Mouse (Mus musculus): ENCODE measurements at regions not wholly inside any gene's neighbourhood (a gene's known extent, or its start where the extent isn't known, plus 50 kb on each side); places are given as distances from the start of the nearest gene placed in this dataset.
"Not testable (repeated sequence)": the region's sequence is repeated elsewhere in the genome, so short reads cannot be mapped to it uniquely, and the experiment has no call there.

DNA sequence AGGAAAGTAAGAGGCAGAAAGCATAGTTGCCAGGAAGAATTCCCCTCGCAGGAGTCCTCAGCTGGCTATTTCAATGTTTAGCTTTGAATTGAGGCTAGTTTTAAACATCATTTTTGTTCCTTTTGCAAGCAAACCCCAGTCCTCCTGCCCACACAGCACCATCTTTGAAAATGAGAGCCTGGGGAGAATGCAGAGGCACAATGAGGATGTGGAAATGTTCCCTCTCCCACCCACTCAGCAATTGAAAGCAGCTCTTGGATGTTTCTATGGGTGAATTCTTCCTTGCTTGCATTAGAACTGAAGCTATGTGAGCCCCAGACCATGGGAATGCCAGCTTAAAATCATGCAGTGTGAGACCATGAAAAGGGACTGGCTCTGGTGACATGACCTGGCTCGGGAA lies 109.3 kb upstream of the Dpp6 start:
- H3K4me3 ChIP-seq (replicated peaks; ENCODE audit: low read depth, low read length), result no peak overlapping the region
- no peak overlapping the region for H3K4me2 ChIP-seq (ENCODE audit: low read length)
- no peak for ATAC-seq (replicated peaks; ENCODE audit: low FRiP score, low read depth)
- TF ChIP-seq CTCF (IDR thresholded peaks at IDR 0.05; ENCODE audit: low read depth), result no peak
- H3K27ac ChIP-seq, result no peak overlapping the region
- H3K9me3 ChIP-seq (replicated peaks; ENCODE audit: low read length), result no peaks in the 10 kb centered on the region
- H3K36me3 ChIP-seq (ENCODE audit: insufficient read depth, low read length), result no peaks in the 10 kb centered on the region
- no peak overlapping the region for H3K9ac ChIP-seq (ENCODE audit: low read depth, low read length)
- H3K4me1 ChIP-seq (replicated peaks; ENCODE audit: insufficient read depth, low read length), result no peaks in the 10 kb centered on the region
- no peak for DNase-seq (ENCODE audit: low spot score)
- 85% methylated on average over 2 of the region's 2 CpGs for WGBS
- no peaks in the 10 kb centered on the region for H3K27me3 ChIP-seq (ENCODE audit: insufficient read depth, low read length)

DNA sequence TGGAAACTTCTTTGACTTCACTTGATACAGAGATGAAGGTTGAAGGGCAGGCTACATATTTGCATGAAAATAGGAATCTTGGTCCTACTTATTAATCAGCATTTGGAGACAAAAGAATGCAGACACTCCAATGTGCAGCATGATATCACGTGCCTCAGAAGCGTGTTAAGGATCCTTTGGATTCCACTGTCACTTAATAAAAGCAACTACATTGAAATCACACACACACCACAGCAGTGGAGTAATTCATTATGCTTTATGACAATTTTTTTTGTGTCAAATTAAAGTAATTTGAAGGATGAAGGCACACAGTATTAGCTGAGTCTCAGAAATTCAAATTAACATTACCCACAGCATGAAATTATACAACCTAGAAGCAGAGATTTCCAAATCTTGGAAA lies 92.5 kb upstream of the Dpp6 start:
- TF ChIP-seq CTCF (IDR thresholded peaks at IDR 0.05; ENCODE audit: low read depth), result no peak

DNA sequence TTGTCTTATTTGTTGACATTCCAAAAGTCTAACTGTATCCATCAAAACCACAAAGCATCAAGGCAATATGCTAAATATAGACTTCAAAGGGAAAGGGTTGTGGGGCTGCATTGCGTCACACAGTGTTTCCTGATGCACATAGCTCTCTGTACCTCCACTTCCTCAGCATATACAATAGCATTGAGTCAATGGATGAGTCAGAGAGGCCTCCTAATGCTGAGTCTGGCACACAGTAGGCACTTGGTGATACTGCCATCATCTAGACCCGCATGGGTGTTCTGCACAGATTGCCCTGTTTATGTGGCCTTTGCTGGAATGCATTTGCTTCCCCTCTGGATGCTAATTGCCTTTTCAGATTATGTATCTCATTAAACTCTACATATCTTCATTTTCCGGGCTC lies 91.0 kb upstream of the Dpp6 start:
- ATAC-seq (replicated peaks; ENCODE audit: low FRiP score, low read depth) (no peak), DNase-seq (ENCODE audit: low spot score) (no peak)
- Histone ChIP-seq H3K27ac (no peak overlapping the region), H3K36me3 (ENCODE audit: insufficient read depth, low read length) (no peaks in the 10 kb centered on the region), H3K4me2 (ENCODE audit: low read length) (no peak overlapping the region), H3K9ac (ENCODE audit: low read depth, low read length) (no peak overlapping the region), H3K4me1 (replicated peaks; ENCODE audit: insufficient read depth, low read length) (no peaks in the 10 kb centered on the region), H3K27me3 (ENCODE audit: insufficient read depth, low read length) (no peaks in the 10 kb centered on the region), H3K9me3 (replicated peaks; ENCODE audit: low read length) (no peaks in the 10 kb centered on the region), H3K4me3 (replicated peaks; ENCODE audit: low read depth, low read length) (no peak overlapping the region)
- no peak for TF ChIP-seq CTCF (IDR thresholded peaks at IDR 0.05; ENCODE audit: low read depth)
- 80% methylated on average over 3 of the region's 3 CpGs for WGBS

More for the DNA sequence above, 92.5 kb upstream of the Dpp6 start:
- Histone ChIP-seq H3K36me3 (ENCODE audit: insufficient read depth, low read length) (no peaks in the 10 kb centered on the region), H3K4me1 (replicated peaks; ENCODE audit: insufficient read depth, low read length) (no peaks in the 10 kb centered on the region), H3K27ac (no peak overlapping the region), H3K4me2 (ENCODE audit: low read length) (no peak overlapping the region), H3K27me3 (ENCODE audit: insufficient read depth, low read length) (no peaks in the 10 kb centered on the region), H3K9me3 (replicated peaks; ENCODE audit: low read length) (no peaks in the 10 kb centered on the region), H3K9ac (ENCODE audit: low read depth, low read length) (no peak overlapping the region), H3K4me3 (replicated peaks; ENCODE audit: low read depth, low read length) (no peak overlapping the region)
- WGBS, result 76% methylated on average over 2 of the region's 2 CpGs
- DNase-seq (ENCODE audit: low spot score), result no peak
- no peak for ATAC-seq (replicated peaks; ENCODE audit: low FRiP score, low read depth)

DNA sequence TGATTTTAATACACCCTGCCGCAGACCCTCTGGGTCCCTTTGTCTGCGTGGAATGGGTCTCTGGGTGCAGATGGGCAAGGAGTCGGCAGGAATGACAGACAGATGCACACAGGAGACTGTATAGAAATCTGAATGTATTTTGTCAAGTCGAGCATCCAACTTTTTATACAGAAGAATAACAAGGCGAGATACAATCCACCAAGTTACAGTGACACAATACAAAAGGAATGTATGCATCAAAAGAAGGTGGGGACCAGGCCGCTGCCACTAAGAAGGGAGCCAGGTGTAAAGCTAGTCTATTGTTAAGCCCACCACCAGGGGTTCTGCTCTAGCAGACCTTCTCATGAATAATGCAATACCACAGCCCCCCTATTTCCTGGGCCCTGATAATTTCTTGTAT lies 65.8 kb upstream of the Dpp6 start:
- H3K36me3 ChIP-seq (ENCODE audit: insufficient read depth, low read length); H3K27me3 ChIP-seq (ENCODE audit: insufficient read depth, low read length); H3K9ac ChIP-seq (ENCODE audit: low read depth, low read length); H3K4me2 ChIP-seq (ENCODE audit: low read length); H3K9me3 ChIP-seq (replicated peaks; ENCODE audit: low read length); H3K4me3 ChIP-seq (replicated peaks; ENCODE audit: low read depth, low read length); H3K4me1 ChIP-seq (replicated peaks; ENCODE audit: insufficient read depth, low read length); DNase-seq (ENCODE audit: low spot score); H3K27ac ChIP-seq; ATAC-seq (replicated peaks; ENCODE audit: low FRiP score, low read depth): not testable (repeated sequence)
- 85% methylated on average over 6 of the region's 6 CpGs for WGBS

DNA sequence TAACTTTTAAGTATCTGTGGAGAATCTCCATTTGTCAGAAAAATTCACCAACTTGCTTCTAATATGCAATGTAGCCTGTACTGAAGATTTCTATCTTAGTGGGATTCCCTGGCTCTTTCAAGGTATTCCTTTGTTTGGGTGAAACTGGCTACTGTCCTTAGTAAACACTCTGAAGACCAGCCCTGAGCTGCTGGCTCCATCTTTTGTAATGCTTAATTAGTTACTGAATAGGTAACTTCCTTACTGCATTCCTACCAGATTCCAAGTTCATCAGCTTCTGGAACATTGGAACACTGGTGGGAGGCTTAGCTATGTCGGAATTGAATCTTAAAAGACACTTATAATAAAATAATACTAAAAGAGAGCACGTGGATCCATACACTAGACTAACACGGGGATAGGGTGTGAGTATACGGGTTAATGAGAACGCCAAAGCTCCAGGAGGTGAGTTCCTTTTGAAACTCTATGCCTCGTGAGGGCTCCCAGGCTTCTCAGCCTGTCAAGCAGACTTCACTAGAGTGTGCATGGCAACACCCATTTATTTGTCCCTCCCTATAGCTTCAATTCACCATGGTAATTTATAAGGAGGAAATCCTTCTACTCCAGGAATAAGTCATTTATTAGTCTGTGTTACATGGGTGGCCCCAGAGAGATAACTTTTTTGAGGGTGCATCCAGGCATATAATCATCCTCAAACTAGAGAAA lies 65.2 kb upstream of the Dpp6 start:
- H3K36me3 ChIP-seq (ENCODE audit: insufficient read depth, low read length); DNase-seq (ENCODE audit: low spot score); H3K9ac ChIP-seq (ENCODE audit: low read depth, low read length); H3K27me3 ChIP-seq (ENCODE audit: insufficient read depth, low read length); H3K4me3 ChIP-seq (replicated peaks; ENCODE audit: low read depth, low read length); H3K4me2 ChIP-seq (ENCODE audit: low read length); H3K4me1 ChIP-seq (replicated peaks; ENCODE audit: insufficient read depth, low read length); H3K27ac ChIP-seq; H3K9me3 ChIP-seq (replicated peaks; ENCODE audit: low read length); ATAC-seq (replicated peaks; ENCODE audit: low FRiP score, low read depth): not testable (repeated sequence)
- 69% methylated on average over 6 of the region's 6 CpGs for WGBS

DNA sequence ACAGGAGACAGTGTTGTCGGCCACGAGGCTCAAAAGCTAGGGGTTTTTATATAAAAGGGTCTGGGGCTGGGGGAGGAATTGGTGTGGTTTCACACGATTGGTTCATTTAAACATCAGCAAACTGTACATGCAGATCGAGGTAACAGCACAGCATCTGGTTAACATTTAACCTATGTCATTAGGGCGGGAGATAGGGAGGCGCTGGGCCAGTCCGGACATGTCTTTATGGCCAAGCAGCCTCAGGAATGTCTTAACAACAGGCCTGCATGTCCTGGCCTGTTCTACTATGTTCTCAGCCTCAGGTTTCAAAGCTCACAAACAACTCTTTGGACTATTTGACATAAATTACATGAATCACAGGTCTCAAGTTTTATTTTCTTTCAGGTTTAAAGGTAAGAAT lies 62.9 kb upstream of the Dpp6 start:
- not testable (repeated sequence) for H3K27ac ChIP-seq; H3K9me3 ChIP-seq (replicated peaks; ENCODE audit: low read length); H3K27me3 ChIP-seq (ENCODE audit: insufficient read depth, low read length); H3K4me3 ChIP-seq (replicated peaks; ENCODE audit: low read depth, low read length); H3K4me2 ChIP-seq (ENCODE audit: low read length); H3K4me1 ChIP-seq (replicated peaks; ENCODE audit: insufficient read depth, low read length); H3K9ac ChIP-seq (ENCODE audit: low read depth, low read length); H3K36me3 ChIP-seq (ENCODE audit: insufficient read depth, low read length); ATAC-seq (replicated peaks; ENCODE audit: low FRiP score, low read depth)
- DNase-seq (ENCODE audit: low spot score), result peak; percentile 51
- 26% methylated on average over 7 of the region's 7 CpGs for WGBS

Data from kidney, postnatal 0 days (tissue).